20 mouse cellular contexts compared by ENCODE assay signal in genomic region chr8:115025390-115026098, GRCm38 (mm10).
DNase-seq lines count a peak whose midpoint lies in the region; ATAC-seq and TF ChIP-seq lines count a peak whose summit lies in the region.
"Had no signal": no experiment of that assay in that cellular context is flagged by ENCODE, and none has a peak within 500 bp of the region (broad histone marks: within the 10 kb centered on the region; RNA-seq: fewer than 3 reads in every experiment).

No protein-coding gene starts in this region.

- WGBS in forebrain, embryonic 14.5 days = 80% methylated on average over 10 of the region's 10 CpGs
- 72% methylated on average over 10 of the region's 10 CpGs for WGBS in forebrain, postnatal 0 days
- 36% methylated on average over 10 of the region's 10 CpGs for WGBS in lung, embryonic 14.5 days
- WGBS in lung, adult 2 months = 60% methylated on average over 10 of the region's 10 CpGs
- WGBS in stomach, embryonic 16.5 days = 52% methylated on average over 10 of the region's 10 CpGs
- WGBS in stomach, postnatal 0 days = 53% methylated on average over 10 of the region's 10 CpGs

- no peak overlapping the region for H3K9ac ChIP-seq in forebrain, embryonic 14.5 days (ENCODE audit: low read length)
- H3K9ac ChIP-seq in forebrain, postnatal 0 days = no peak overlapping the region
- H3K9ac ChIP-seq in lung, embryonic 14.5 days = no peak overlapping the region
- H3K9ac ChIP-seq in stomach, embryonic 16.5 days (ENCODE audit: low read length) = no peak overlapping the region
- no peak overlapping the region for H3K9ac ChIP-seq in stomach, postnatal 0 days (ENCODE audit: low read length)
- H3K9ac ChIP-seq: heart, embryonic 12.5 days; hindbrain, embryonic 15.5 days had no signal

- peak; percentile 22 for DNase-seq in forebrain, embryonic 14.5 days (ENCODE audit: low spot score)
- no peak for DNase-seq in forebrain, postnatal 0 days
- peak; percentile 88 for DNase-seq in lung, embryonic 14.5 days
- no peak for DNase-seq in lung, adult 2 months
- DNase-seq in stomach, postnatal 0 days (ENCODE audit: low spot score) = no peak
- DNase-seq in skeletal muscle tissue, adult 2 months (ENCODE audit: low read depth, low spot score) = peak; percentile 10
- no peak for DNase-seq in right cerebral cortex, adult 18-20 months
- DNase-seq: adrenal gland, adult 2 months; adrenal gland, postnatal 25 days; cerebellum, adult 2 months; cerebellum, postnatal 10 days; gastrocnemius, postnatal 14 days; heart, adult 2 months; heart, postnatal 36 days had no signal

- H3K9me3 ChIP-seq in forebrain, embryonic 14.5 days (replicated peaks; ENCODE audit: control insufficient read depth, low read length) = no peaks in the 10 kb centered on the region
- H3K9me3 ChIP-seq in forebrain, postnatal 0 days (ENCODE audit: low read length) = no peaks in the 10 kb centered on the region
- H3K9me3 ChIP-seq in lung, embryonic 14.5 days (ENCODE audit: low read depth, low read length) = no peaks in the 10 kb centered on the region
- no peaks in the 10 kb centered on the region for H3K9me3 ChIP-seq in stomach, embryonic 16.5 days (replicated peaks; ENCODE audit: control insufficient read depth, low read length)
- no peaks in the 10 kb centered on the region for H3K9me3 ChIP-seq in stomach, postnatal 0 days (ENCODE audit: control insufficient read depth, low read length)
- H3K9me3 ChIP-seq: heart, embryonic 12.5 days; hindbrain, embryonic 15.5 days had no signal

- no peak overlapping the region for H3K27ac ChIP-seq in forebrain, embryonic 14.5 days (ENCODE audit: low read depth, low read length)
- H3K27ac ChIP-seq in forebrain, postnatal 0 days (ENCODE audit: low read depth, low read length) = no peak overlapping the region
- H3K27ac ChIP-seq in lung, embryonic 14.5 days (ENCODE audit: low read depth) = peak overlapping the region; percentile 48; the same call in 1 of the 2 replicates
- peak overlapping the region; percentile 28; the same call in 1 of the 2 replicates for H3K27ac ChIP-seq in stomach, embryonic 16.5 days (ENCODE audit: low read length)
- no peak overlapping the region; the same call in 1 of the 2 replicates for H3K27ac ChIP-seq in stomach, postnatal 0 days (replicated peaks)
- H3K27ac ChIP-seq: heart, adult 2 months; hindbrain, embryonic 15.5 days had no signal

- no peak overlapping the region for H3K4me3 ChIP-seq in forebrain, embryonic 14.5 days (ENCODE audit: low read depth, low read length)
- H3K4me3 ChIP-seq in forebrain, postnatal 0 days (ENCODE audit: low read depth, low read length) = no peak overlapping the region
- no peak overlapping the region for H3K4me3 ChIP-seq in lung, embryonic 14.5 days (ENCODE audit: low read depth, low read length)
- no peak overlapping the region for H3K4me3 ChIP-seq in lung, adult 2 months (replicated peaks; ENCODE audit: extremely low read depth, low read depth, low read length)
- no peak overlapping the region for H3K4me3 ChIP-seq in stomach, embryonic 16.5 days (replicated peaks; ENCODE audit: low read length)
- H3K4me3 ChIP-seq in stomach, postnatal 0 days (ENCODE audit: low read depth, low read length) = no peak overlapping the region
- H3K4me3 ChIP-seq: heart, adult 2 months; heart, embryonic 12.5 days; hindbrain, embryonic 15.5 days had no signal

- TF ChIP-seq CTCF in forebrain, postnatal 0 days (IDR thresholded peaks at IDR 0.05; ENCODE audit: low read depth) = no peak
- TF ChIP-seq CTCF in lung, embryonic 14.5 days (IDR thresholded peaks at IDR 0.05; ENCODE audit: low read depth) = no peak
- no peak for TF ChIP-seq CTCF in lung, adult 2 months (IDR thresholded peaks at IDR 0.05; ENCODE audit: insufficient read depth, low read length)
- TF ChIP-seq CTCF in stomach, postnatal 0 days (IDR thresholded peaks at IDR 0.05; ENCODE audit: low read depth) = no peak

- TF ChIP-seq POLR2A in lung, adult 2 months (IDR thresholded peaks at IDR 0.05; ENCODE audit: borderline replicate concordance, extremely low read depth, low read depth, low read length) = no peak

- no peak for ATAC-seq in forebrain, embryonic 14.5 days
- no peak for ATAC-seq in forebrain, postnatal 0 days
- ATAC-seq in lung, embryonic 14.5 days (ENCODE audit: insufficient read depth) = peak; percentile 67
- no peak for ATAC-seq in stomach, embryonic 16.5 days (ENCODE audit: insufficient read depth, low FRiP score)
- no peak for ATAC-seq in stomach, postnatal 0 days (ENCODE audit: low FRiP score, low TSS enrichment)
- ATAC-seq: activated CD4-positive, CD25-positive, alpha-beta regulatory T cell, adult 4 months; forebrain, embryonic 16.5 days; Patski had no signal

- no peaks in the 10 kb centered on the region for H3K4me1 ChIP-seq in forebrain, embryonic 14.5 days (ENCODE audit: control insufficient read depth, insufficient read depth, low read length)
- no peaks in the 10 kb centered on the region for H3K4me1 ChIP-seq in forebrain, postnatal 0 days (ENCODE audit: insufficient read depth)
- peaks cover 4% of the 10 kb centered on the region; the same call in 1 of the 2 replicates for H3K4me1 ChIP-seq in lung, embryonic 14.5 days (ENCODE audit: insufficient read depth)
- H3K4me1 ChIP-seq in lung, adult 2 months (ENCODE audit: control insufficient read depth, insufficient read depth, low read length) = no peaks in the 10 kb centered on the region
- H3K4me1 ChIP-seq in stomach, embryonic 16.5 days (ENCODE audit: control insufficient read depth, insufficient read depth, low read length) = 0 out of 2 replicates have a peak, but pooled peaks cover 5% of the 10 kb centered on the region
- no peaks in the 10 kb centered on the region for H3K4me1 ChIP-seq in stomach, postnatal 0 days (replicated peaks; ENCODE audit: control insufficient read depth, insufficient read depth)
- H3K4me1 ChIP-seq: hindbrain, embryonic 15.5 days had no signal

- H3K4me2 ChIP-seq in forebrain, embryonic 14.5 days (ENCODE audit: low read length) = no peak overlapping the region
- H3K4me2 ChIP-seq in forebrain, postnatal 0 days (ENCODE audit: low read depth) = no peak overlapping the region
- H3K4me2 ChIP-seq in lung, embryonic 14.5 days = no peak overlapping the region
- H3K4me2 ChIP-seq in stomach, embryonic 16.5 days (ENCODE audit: low read depth, low read length) = no peak overlapping the region
- H3K4me2 ChIP-seq in stomach, postnatal 0 days (replicated peaks; ENCODE audit: low read depth) = no peak overlapping the region
- H3K4me2 ChIP-seq: heart, embryonic 12.5 days; hindbrain, embryonic 15.5 days had no signal

- TF ChIP-seq EP300 in stomach, postnatal 0 days (optimal IDR thresholded peaks at IDR 0.05) = no peak

- no peaks in the 10 kb centered on the region for H3K27me3 ChIP-seq in forebrain, embryonic 14.5 days (replicated peaks; ENCODE audit: control insufficient read depth, insufficient read depth, low read length)
- no peaks in the 10 kb centered on the region; the same call in 1 of the 2 replicates for H3K27me3 ChIP-seq in forebrain, postnatal 0 days (ENCODE audit: insufficient read depth, low read length)
- H3K27me3 ChIP-seq in lung, embryonic 14.5 days (ENCODE audit: insufficient read depth, low read length) = no peaks in the 10 kb centered on the region
- H3K27me3 ChIP-seq in stomach, embryonic 16.5 days (ENCODE audit: control insufficient read depth, insufficient read depth, low read length) = no peaks in the 10 kb centered on the region
- no peaks in the 10 kb centered on the region for H3K27me3 ChIP-seq in stomach, postnatal 0 days (ENCODE audit: control insufficient read depth, insufficient read depth, low read length)
- H3K27me3 ChIP-seq: heart, embryonic 12.5 days; hindbrain, embryonic 15.5 days; Patski had no signal

- no peaks in the 10 kb centered on the region for H3K36me3 ChIP-seq in forebrain, embryonic 14.5 days (ENCODE audit: control insufficient read depth, insufficient read depth, low read length)
- no peaks in the 10 kb centered on the region for H3K36me3 ChIP-seq in forebrain, postnatal 0 days (ENCODE audit: insufficient read depth)
- H3K36me3 ChIP-seq in lung, embryonic 14.5 days (ENCODE audit: insufficient read depth) = no peaks in the 10 kb centered on the region
- H3K36me3 ChIP-seq in stomach, embryonic 16.5 days (ENCODE audit: control insufficient read depth, insufficient read depth, low read length) = no peaks in the 10 kb centered on the region
- no peaks in the 10 kb centered on the region for H3K36me3 ChIP-seq in stomach, postnatal 0 days (ENCODE audit: control insufficient read depth, insufficient read depth, low read length)
- H3K36me3 ChIP-seq: heart, embryonic 12.5 days; hindbrain, embryonic 15.5 days had no signal

Comparison
In these comparisons a context has a peak if more than half of its experiments do, and no peak if none do; other contexts are left out.
1. DNase-seq: peak in forebrain, embryonic 14.5 days (single experiment), lung, embryonic 14.5 days (single experiment) and skeletal muscle tissue, adult 2 months (single experiment); none in forebrain, postnatal 0 days (single experiment), lung, adult 2 months (single experiment), stomach, postnatal 0 days (single experiment) and right cerebral cortex, adult 18-20 months (single experiment).
2. H3K27ac ChIP-seq: peak in lung, embryonic 14.5 days (single experiment) and stomach, embryonic 16.5 days (single experiment); none in forebrain, embryonic 14.5 days (single experiment), forebrain, postnatal 0 days (single experiment) and stomach, postnatal 0 days (single experiment).